ENCODE assay signal across 10 mouse cellular contexts in genomic region chr15:25536451-25537334, GRCm38 (mm10).
DNase-seq lines count a peak whose midpoint lies in the region; ATAC-seq and TF ChIP-seq lines count a peak whose summit lies in the region.
"Had no signal": no experiment of that assay in that cellular context is flagged by ENCODE, and none has a peak within 500 bp of the region (broad histone marks: within the 10 kb centered on the region; RNA-seq: fewer than 3 reads in every experiment).

No protein-coding gene starts in this region.

- 75% methylated on average over 22 of the region's 22 CpGs for WGBS in lung, embryonic 14.5 days
- WGBS in lung, adult 2 months, result 65% methylated on average over 22 of the region's 22 CpGs
- WGBS in neural tube, embryonic 14.5 days, result 69% methylated on average over 22 of the region's 22 CpGs

- peak; percentile 45; the same call in 1 of the 2 replicates for ATAC-seq in lung, embryonic 14.5 days (ENCODE audit: insufficient read depth)
- peak; percentile 24 for ATAC-seq in granulocyte monocyte progenitor cell, adult 5-6 weeks (replicated peaks; ENCODE audit: poor library complexity, severe bottlenecking)
- peak; percentile 51; the same call in 1 of the 2 replicates for ATAC-seq in neural tube, embryonic 14.5 days (ENCODE audit: low read depth)

- H3K4me1 ChIP-seq in lung, embryonic 14.5 days (ENCODE audit: insufficient read depth), result peaks cover 7% of the 10 kb centered on the region
- peaks cover 3% of the 10 kb centered on the region; the same call in 1 of the 2 replicates for H3K4me1 ChIP-seq in lung, adult 2 months (ENCODE audit: control insufficient read depth, insufficient read depth, low read length)
- H3K4me1 ChIP-seq in neural tube, embryonic 14.5 days (ENCODE audit: control insufficient read depth, insufficient read depth, low read length), result 0 out of 2 replicates have a peak, but pooled peaks cover 3% of the 10 kb centered on the region

- no peak overlapping the region for H3K27ac ChIP-seq in lung, embryonic 14.5 days (ENCODE audit: low read depth)
- H3K27ac ChIP-seq in neural tube, embryonic 14.5 days (ENCODE audit: low read depth, low read length), result no peak overlapping the region

- H3K27me3 ChIP-seq in lung, embryonic 14.5 days (ENCODE audit: insufficient read depth, low read length), result no peaks in the 10 kb centered on the region
- no peaks in the 10 kb centered on the region for H3K27me3 ChIP-seq in neural tube, embryonic 14.5 days (ENCODE audit: control insufficient read depth, insufficient read depth, low read length)

- no peak for TF ChIP-seq CTCF in lung, embryonic 14.5 days (IDR thresholded peaks at IDR 0.05; ENCODE audit: low read depth)
- no peak for TF ChIP-seq CTCF in lung, adult 2 months (IDR thresholded peaks at IDR 0.05; ENCODE audit: insufficient read depth, low read length)

- H3K9me3 ChIP-seq in lung, embryonic 14.5 days (ENCODE audit: low read depth, low read length), result no peaks in the 10 kb centered on the region
- no peaks in the 10 kb centered on the region for H3K9me3 ChIP-seq in neural tube, embryonic 14.5 days (ENCODE audit: control insufficient read depth, low read length)

- H3K4me3 ChIP-seq in lung, embryonic 14.5 days (ENCODE audit: low read depth, low read length), result no peak overlapping the region
- H3K4me3 ChIP-seq in lung, adult 2 months (replicated peaks; ENCODE audit: extremely low read depth, low read depth, low read length), result no peak overlapping the region
- no peak overlapping the region for H3K4me3 ChIP-seq in neural tube, embryonic 14.5 days (ENCODE audit: low read depth, low read length)
- H3K4me3 ChIP-seq: erythroblast, embryonic 14.5 days had no signal

- peak; percentile 78 to 84 for DNase-seq in cerebellum, postnatal 10 days
- DNase-seq in cerebellum, adult 8-10 months, result no peak
- DNase-seq in lung, embryonic 14.5 days, result peak; percentile 52
- DNase-seq in lung, adult 2 months, result no peak
- DNase-seq in spleen, postnatal 10 days (ENCODE audit: low spot score in 2 of 2), result no peak
- no peak for DNase-seq in layer of hippocampus, adult 9-11 months
- DNase-seq: cerebellum, adult 18-20 months had no signal

- no peak overlapping the region for H3K9ac ChIP-seq in lung, embryonic 14.5 days
- no peak overlapping the region for H3K9ac ChIP-seq in neural tube, embryonic 14.5 days (replicated peaks; ENCODE audit: low read depth, low read length)

- no peak for TF ChIP-seq POLR2A in lung, adult 2 months (IDR thresholded peaks at IDR 0.05; ENCODE audit: borderline replicate concordance, extremely low read depth, low read depth, low read length)

- no peak overlapping the region for H3K4me2 ChIP-seq in lung, embryonic 14.5 days
- H3K4me2 ChIP-seq in neural tube, embryonic 14.5 days (ENCODE audit: low read depth, low read length), result no peak overlapping the region

- no peaks in the 10 kb centered on the region for H3K36me3 ChIP-seq in lung, embryonic 14.5 days (ENCODE audit: insufficient read depth)
- no peaks in the 10 kb centered on the region for H3K36me3 ChIP-seq in neural tube, embryonic 14.5 days (ENCODE audit: control insufficient read depth, insufficient read depth, low read length)

Comparison
In these comparisons a context has a peak if more than half of its experiments do, and no peak if none do; other contexts are left out.
1. DNase-seq: peak in cerebellum, postnatal 10 days (2 of 2) and lung, embryonic 14.5 days (single experiment); none in cerebellum, adult 8-10 months (single experiment), lung, adult 2 months (single experiment), spleen, postnatal 10 days (0 of 2) and layer of hippocampus, adult 9-11 months (single experiment).
2. Peak in every context shown above with its lines, with median percentiles within 50 percentile points of each other: ATAC-seq.